Mouse (Mus musculus) thymus, postnatal 10 days (tissue): ENCODE data around the gene Nkiras1.
A peak's percentile ranks its signal among the peaks of the same experiment; 100 is the strongest.
"Not testable (repeated sequence)": the region's sequence is repeated elsewhere in the genome, so short reads cannot be mapped to it uniquely, and the experiment has no call there.

ENCODE experiments used
- DNase-seq, 2 experiments: peaks; one replicate each; pipeline ENCODE4 v3.0.0; 2021; ENCODE audit warnings: low spot score in 2 of 2

Nkiras1 gene

GRCm38 (mm10) chr14:18270529-18271441 lies at the start of gene Nkiras1, which contains the start of gene Rpl15:
TSS of gene Nkiras1 (plus strand) at chr14:18271136.
TSS of gene Rpl15 (minus strand) at chr14:18271391.
- DNase-seq: peak; percentile 97 to 98

- DNase-seq: no peak
These were observed 49.0 kb upstream of the Nkiras1 start for GRCm38 (mm10) chr14:18221977-18222376.

GRCm38 (mm10) chr14:18225431-18225830 lies 45.5 kb upstream of the Nkiras1 start:
- not testable (repeated sequence) for DNase-seq

- DNase-seq: not testable (repeated sequence)
These were observed 44.8 kb upstream of the Nkiras1 start for GRCm38 (mm10) chr14:18226181-18226580.

- DNase-seq: not testable (repeated sequence)
These were observed 41.2 kb upstream of the Nkiras1 start for GRCm38 (mm10) chr14:18229751-18230150.

GRCm38 (mm10) chr14:18231866-18232265 lies 39.1 kb upstream of the Nkiras1 start:
- not testable (repeated sequence) for DNase-seq

- no peak for DNase-seq
These were observed 37.9 kb upstream of the Nkiras1 start for GRCm38 (mm10) chr14:18233076-18233475.

GRCm38 (mm10) chr14:18233981-18234960 lies 36.7 kb upstream of the Nkiras1 start:
- DNase-seq: no peak

- not testable (repeated sequence) for DNase-seq
These were observed 34.3 kb upstream of the Nkiras1 start for GRCm38 (mm10) chr14:18236496-18237235.

- DNase-seq: no peak
These were observed 33.6 kb upstream of the Nkiras1 start for GRCm38 (mm10) chr14:18237381-18237780.

- DNase-seq: peak; percentile 94 to 97
These were observed 32.7 kb upstream of the Nkiras1 start for GRCm38 (mm10) chr14:18238131-18238749.

GRCm38 (mm10) chr14:18238750-18239731 lies 31.9 kb upstream of the Nkiras1 start, which contains the start of gene Nr1d2:
TSS of gene Nr1d2 (minus strand) at chr14:18239127.
- peak; percentile 95 to 97 for DNase-seq

GRCm38 (mm10) chr14:18240132-18240531 lies 30.8 kb upstream of the Nkiras1 start:
- no peak for DNase-seq

- DNase-seq: peak; percentile 16 to 17
These were observed 29.1 kb upstream of the Nkiras1 start for GRCm38 (mm10) chr14:18241786-18242185.

GRCm38 (mm10) chr14:18242638-18243130 lies 28.3 kb upstream of the Nkiras1 start:
- no peak for DNase-seq

GRCm38 (mm10) chr14:18261203-18261602 lies 9.7 kb upstream of the Nkiras1 start:
- DNase-seq: no peak

GRCm38 (mm10) chr14:18263427-18263826 lies 7.5 kb upstream of the Nkiras1 start:
- no peak for DNase-seq

- not testable (repeated sequence) for DNase-seq
These were observed 898 bp upstream of the Nkiras1 start for GRCm38 (mm10) chr14:18269947-18270528.

GRCm38 (mm10) chr14:18271666-18272065 lies 730 bp downstream of the Nkiras1 start:
- no peak for DNase-seq
